Mouse (Mus musculus) limb, embryonic 14.5 days (tissue): Measurements from ENCODE around the gene Trio. TPM values are rescaled to one million over a fixed set of nuclear protein-coding genes. Genes with fewer than 3 reads are reported as not detected.

Experiments
- ATAC-seq: fragments of 200-750 bp; cut with Nextera tagmentation; 2 replicates; pipeline ENCODE4 v1.8.0; 2017; ENCODE audit warnings: low read depth, moderate number of reproducible peaks, moderate TSS enrichment; ENCODE audit not compliant: low FRiP score
- DNase-seq: peaks from one replicate; pipeline ENCODE4 v3.0.0-alpha.2; 2015; ENCODE audit warnings: low spot score
- H3K27ac ChIP-seq: fragments of 300-500 bp; sonication (generic); replicated peaks from 2 replicates; pipeline ENCODE4 v1.5.1; 2014; ENCODE audit warnings: low read depth, mild to moderate bottlenecking, low read length, moderate library complexity, mixed read lengths
- H3K27me3 ChIP-seq: fragments of 300-500 bp; sonication (generic); 2 replicates; pipeline ENCODE4 v1.6.1; 2014; ENCODE audit warnings: low read length, mixed read lengths; ENCODE audit not compliant: control insufficient read depth, insufficient read depth
- H3K36me3 ChIP-seq: fragments of 300-500 bp; sonication (generic); 2 replicates; pipeline ENCODE4 v1.6.1; 2014; ENCODE audit warnings: mild to moderate bottlenecking, low read length, moderate library complexity, mixed read lengths; ENCODE audit not compliant: control insufficient read depth, insufficient read depth
- H3K4me1 ChIP-seq: fragments of 300-500 bp; sonication (generic); 2 replicates; pipeline ENCODE4 v1.6.1; 2014; ENCODE audit warnings: antibody characterized with exemption, low read length, mixed read lengths; ENCODE audit not compliant: control insufficient read depth, insufficient read depth
- H3K4me2 ChIP-seq: fragments of 300-500 bp; sonication (generic); replicated peaks from 2 replicates; pipeline ENCODE4 v1.6.1; 2014; ENCODE audit warnings: low read depth, mild to moderate bottlenecking, low read length, moderate library complexity; ENCODE audit not compliant: severe bottlenecking
- H3K4me3 ChIP-seq: fragments of 300-500 bp; sonication (generic); replicated peaks from 2 replicates; pipeline ENCODE4 v1.5.1; 2014; ENCODE audit warnings: low read length
- H3K9ac ChIP-seq: fragments of 300-500 bp; sonication (generic); 2 replicates; pipeline ENCODE4 v1.6.1; 2014; ENCODE audit warnings: mild to moderate bottlenecking, low read depth, low read length, moderate library complexity; ENCODE audit not compliant: severe bottlenecking
- H3K9me3 ChIP-seq: fragments of 300-500 bp; sonication (generic); 2 replicates; pipeline ENCODE4 v1.6.1; 2016; ENCODE audit warnings: low read length; ENCODE audit not compliant: control insufficient read depth
- POLR2A ChIP-seq: fragments of 200-500 bp; IDR thresholded peaks from 2 replicates; pipeline ENCODE4 v1.8.0; 2012; ENCODE audit warnings: inconsistent platforms, mild to moderate bottlenecking, moderate library complexity, borderline replicate concordance; ENCODE audit not compliant: insufficient read depth, insufficient read length; ENCODE audit errors: extremely low read depth
- WGBS: fragments of 180-500 bp; shearing (Covaris S2); extraction: QIAGEN DNeasy Blood & Tissue Kit; methylation state at CpG from one replicate; pipeline ENCODE4 v1.1.7; 2014; 5-methylcytosine and 5-hydroxymethylcytosine counted together
- polyA plus RNA-seq, 2 experiments: library from polyadenylated mRNA; depleted of rRNA in 1 of 2; stranded (reverse) in 1 of 2; unstranded in 1 of 2; fragments of >200 nt; fragmentation: Nextera tagmentation in 1 of 2; extraction: Ambion mirVana in 1 of 2; gene quantifications; 2 replicates each; pipeline versions ENCODE4 v1.2.1 to v1.2.3; 2012 to 2014

The Trio gene
- polyA plus RNA-seq, 2 experiments = 78.7 to 230 TPM

- Histone ChIP-seq H3K36me3 (peaks cover 88% of the 10 kb centered on the region), H3K27me3 (no peaks in the 10 kb centered on the region), H3K27ac (peak overlapping the region; percentile 33), H3K4me1 (peaks cover 25% of the 10 kb centered on the region), H3K9me3 (no peaks in the 10 kb centered on the region), H3K4me2 (no peak overlapping the region), H3K4me3 (no peak overlapping the region), H3K9ac (0 out of 2 replicates have a peak overlapping the region, but pooled peaks have one; percentile 0)
- peak; percentile 39; the same call in 1 of the 2 replicates for ATAC-seq
- TF ChIP-seq POLR2A = no peak
- 19% methylated on average over 1 of the region's 1 CpGs for WGBS
- peak; percentile 63 for DNase-seq
Measured at GRCm38 (mm10) chr15:27760655-27761054, 265.0 kb downstream of the Trio start.

- peaks cover 89% of the 10 kb centered on the region for H3K36me3 ChIP-seq
- no peaks in the 10 kb centered on the region for H3K9me3 ChIP-seq
- no peak for DNase-seq
- no peak for TF ChIP-seq POLR2A
- H3K27ac ChIP-seq = peak overlapping the region; percentile 33
- WGBS = 37% methylated on average over 5 of the region's 5 CpGs
- H3K9ac ChIP-seq = no peak overlapping the region
- H3K27me3 ChIP-seq = no peaks in the 10 kb centered on the region
- no peak overlapping the region for H3K4me2 ChIP-seq
- ATAC-seq = peak; percentile 36; the same call in 1 of the 2 replicates
- H3K4me1 ChIP-seq = peaks cover 25% of the 10 kb centered on the region
- no peak overlapping the region for H3K4me3 ChIP-seq
Measured at GRCm38 (mm10) chr15:27759890-27760289, 265.8 kb downstream of the Trio start.

GRCm38 (mm10) chr15:27758680-27759079, 267.0 kb downstream of the Trio start:
- no peaks in the 10 kb centered on the region for H3K27me3 ChIP-seq
- 19% methylated on average over 6 of the region's 6 CpGs for whole genome bisulfite sequencing
- ATAC-seq (no peak), DNase-seq (peak; percentile 61)
- H3K9ac ChIP-seq = no peak overlapping the region
- no peak overlapping the region for H3K4me3 ChIP-seq
- peaks cover 90% of the 10 kb centered on the region for H3K36me3 ChIP-seq
- no peak for TF ChIP-seq POLR2A
- no peaks in the 10 kb centered on the region for H3K9me3 ChIP-seq
- H3K4me2 ChIP-seq = no peak overlapping the region
- no peak overlapping the region for H3K27ac ChIP-seq
- H3K4me1 ChIP-seq = peaks cover 27% of the 10 kb centered on the region

- WGBS = 88% methylated on average over 11 of the region's 11 CpGs
- H3K4me2 ChIP-seq = no peak overlapping the region
- H3K4me3 ChIP-seq = no peak overlapping the region
- no peaks in the 10 kb centered on the region for H3K9me3 ChIP-seq
- H3K36me3 ChIP-seq = peaks cover 91% of the 10 kb centered on the region
- no peak overlapping the region for H3K9ac ChIP-seq
- H3K27ac ChIP-seq = no peak overlapping the region
- no peak for TF ChIP-seq POLR2A
- H3K27me3 ChIP-seq = no peaks in the 10 kb centered on the region
- peaks cover 25% of the 10 kb centered on the region for H3K4me1 ChIP-seq
- no peak for DNase-seq
- no peak for ATAC-seq
Measured at GRCm38 (mm10) chr15:27756426-27756825, 269.2 kb downstream of the Trio start.

GRCm38 (mm10) chr15:27754571-27755260, 270.9 kb downstream of the Trio start:
- peaks cover 9% of the 10 kb centered on the region for H3K4me1 ChIP-seq
- H3K9me3 ChIP-seq = no peaks in the 10 kb centered on the region
- H3K4me3 ChIP-seq = no peak overlapping the region
- 65% methylated on average over 7 of the region's 7 CpGs for WGBS
- DNase-seq (no peak), ATAC-seq (no peak)
- no peak overlapping the region for H3K4me2 ChIP-seq
- TF ChIP-seq POLR2A = no peak
- no peak overlapping the region for H3K9ac ChIP-seq
- no peak overlapping the region for H3K27ac ChIP-seq
- H3K36me3 ChIP-seq = peaks cover 97% of the 10 kb centered on the region
- no peaks in the 10 kb centered on the region for H3K27me3 ChIP-seq
